Mouse (Mus musculus): ENCODE results near the gene Pnpla8. TPM values are rescaled to one million over a fixed set of nuclear protein-coding genes. Genes with fewer than 3 reads are reported as not detected.
"Not testable (repeated sequence)": the region's sequence is repeated elsewhere in the genome, so short reads cannot be mapped to it uniquely, and the experiment has no call there.

Gene Pnpla8
- total RNA-seq, 4 experiments from 2014 or later = 145 to 156 (median 152) TPM

DNA sequence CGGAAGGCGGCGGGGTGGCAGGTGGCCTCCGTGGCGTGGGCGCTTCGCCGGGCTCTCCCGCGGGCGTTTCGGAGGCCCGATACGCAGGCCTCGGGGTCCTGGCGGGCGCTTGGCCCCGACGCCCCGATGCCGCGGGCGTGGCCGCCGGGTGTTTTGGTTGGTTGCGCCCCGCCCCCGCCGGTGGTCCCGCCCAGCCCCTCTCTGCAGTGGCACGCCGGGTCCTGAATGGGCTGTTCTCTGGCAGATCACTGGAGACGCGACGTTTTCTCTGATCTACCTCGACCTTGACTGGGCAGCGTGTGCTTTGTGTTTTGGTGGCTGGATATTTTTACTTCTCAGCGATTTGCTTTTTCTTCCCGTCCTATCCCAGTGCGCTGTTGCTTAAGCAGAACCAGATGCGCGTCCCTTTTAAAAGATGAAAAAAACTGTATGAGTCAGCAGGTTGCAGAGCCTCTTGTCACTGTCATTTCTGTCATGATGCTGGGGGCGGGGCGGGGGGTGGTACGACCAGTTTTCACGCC is 48.2 kb downstream of the Pnpla8 start:
- peak; percentile 70 for DNase-seq (ENCODE audit: low spot score)

DNA sequence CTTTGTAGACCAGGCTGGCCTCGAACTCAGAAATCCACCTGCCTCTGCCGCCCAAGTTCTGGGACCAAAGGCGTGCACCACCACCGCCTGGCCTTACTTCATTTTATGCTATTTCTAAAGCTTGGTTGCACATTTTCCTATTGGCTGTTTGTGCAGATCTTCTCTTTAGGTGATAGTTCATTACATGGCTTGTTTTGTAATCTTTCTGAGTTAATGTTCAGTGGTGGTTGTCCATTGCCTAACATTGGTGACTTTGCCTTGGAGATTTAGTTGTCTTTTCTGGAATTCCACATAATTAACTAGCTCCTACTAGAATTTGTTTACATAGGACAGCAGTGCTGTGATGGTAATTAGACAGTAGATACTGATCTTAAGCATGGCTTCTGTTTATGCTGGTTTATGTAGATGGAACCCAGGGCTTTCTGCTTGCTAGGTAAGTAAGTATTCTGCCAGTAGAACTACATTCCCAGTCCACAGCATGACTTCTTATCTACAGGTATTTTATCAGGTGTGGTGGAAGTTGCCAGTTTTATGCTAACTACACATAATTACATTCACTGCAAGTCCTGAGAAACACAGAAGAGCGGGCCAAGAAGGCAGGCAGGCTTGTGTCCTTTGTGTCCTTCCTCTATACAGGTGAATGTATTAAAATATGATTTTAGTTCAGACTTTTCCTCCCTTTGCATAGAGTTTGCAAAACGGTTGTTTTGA is 53.1 kb downstream of the Pnpla8 start:
- DNase-seq (ENCODE audit: low spot score) = no peak

DNA sequence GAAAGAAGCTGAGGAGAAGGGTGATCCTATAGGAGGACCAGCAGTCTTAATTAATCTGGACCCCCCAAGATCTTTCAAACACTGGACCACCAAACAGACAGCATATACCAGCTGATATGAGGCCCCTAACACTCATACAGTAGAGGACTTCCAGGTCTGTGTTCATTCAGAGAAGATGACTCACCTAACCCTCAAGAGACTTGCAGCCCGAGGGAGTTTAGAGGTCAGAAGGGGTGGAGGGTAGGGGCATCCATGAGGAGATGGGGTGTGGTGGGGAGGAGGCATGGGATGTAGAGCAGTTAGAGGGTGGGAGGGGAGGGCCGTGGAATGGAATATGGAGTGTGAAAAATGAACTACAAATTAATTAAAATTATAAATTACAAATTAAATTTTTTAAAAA is 59.0 kb downstream of the Pnpla8 start:
- DNase-seq (ENCODE audit: low spot score) = not testable (repeated sequence)

DNA sequence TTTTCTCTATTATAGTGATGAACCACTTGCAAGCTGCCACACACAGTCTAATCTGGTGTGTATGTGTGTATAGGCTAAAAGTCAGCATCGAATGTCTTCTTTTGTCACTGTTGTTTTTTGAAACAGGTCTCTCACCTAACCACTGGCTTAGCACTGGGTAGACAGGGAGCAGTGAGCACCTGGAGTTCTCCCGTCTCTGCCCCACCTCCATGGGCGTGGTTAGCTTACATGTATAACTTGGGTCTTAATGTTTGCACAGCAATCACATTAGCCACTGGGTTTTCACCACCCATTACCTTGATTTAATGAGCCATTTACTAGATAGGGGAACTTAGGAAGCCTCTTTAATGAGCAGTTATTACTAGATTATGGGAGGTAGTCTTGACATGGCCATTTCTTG is 60.4 kb downstream of the Pnpla8 start:
- no peak for DNase-seq (ENCODE audit: low spot score)

DNA sequence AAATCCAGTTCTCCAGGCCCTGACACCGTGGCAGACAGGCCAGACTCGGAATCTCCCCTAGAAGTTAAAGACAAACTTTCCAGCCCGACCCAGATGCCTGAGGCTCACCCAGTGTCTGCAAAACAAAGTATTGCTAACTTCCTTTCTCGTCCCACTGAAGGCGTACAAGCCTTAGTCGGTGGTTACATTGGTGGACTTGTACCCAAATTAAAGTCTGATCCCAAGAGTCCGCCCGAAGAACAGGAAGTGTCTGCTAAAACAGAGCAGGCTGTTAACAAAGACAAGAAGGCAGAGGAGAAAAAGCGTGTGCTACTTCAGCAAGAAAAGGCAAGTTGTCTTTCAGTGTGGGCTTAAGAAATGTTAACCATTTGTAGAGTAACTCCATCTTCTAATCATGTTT is 62.2 kb downstream of the Pnpla8 start:
- peak; percentile 35 for DNase-seq (ENCODE audit: low spot score)

DNA sequence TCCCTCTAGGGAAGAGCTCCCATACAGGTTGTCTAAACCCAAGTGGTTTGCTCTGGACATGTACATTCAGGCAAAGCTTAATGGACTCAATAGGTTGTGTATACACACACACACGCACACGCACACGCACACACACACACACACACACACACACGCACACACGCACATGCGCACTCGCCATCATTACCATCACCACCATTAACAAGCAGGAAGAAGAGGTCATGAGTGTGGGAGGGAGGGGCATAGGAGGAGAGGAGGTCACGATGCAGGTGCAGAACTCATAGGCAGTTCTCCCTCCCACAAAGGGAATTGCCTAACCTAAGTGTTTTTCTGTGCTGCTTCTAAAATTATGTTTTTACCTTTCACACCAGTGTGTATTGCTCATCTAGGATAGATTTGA is 65.8 kb downstream of the Pnpla8 start:
- DNase-seq (ENCODE audit: low spot score) = no peak

DNA sequence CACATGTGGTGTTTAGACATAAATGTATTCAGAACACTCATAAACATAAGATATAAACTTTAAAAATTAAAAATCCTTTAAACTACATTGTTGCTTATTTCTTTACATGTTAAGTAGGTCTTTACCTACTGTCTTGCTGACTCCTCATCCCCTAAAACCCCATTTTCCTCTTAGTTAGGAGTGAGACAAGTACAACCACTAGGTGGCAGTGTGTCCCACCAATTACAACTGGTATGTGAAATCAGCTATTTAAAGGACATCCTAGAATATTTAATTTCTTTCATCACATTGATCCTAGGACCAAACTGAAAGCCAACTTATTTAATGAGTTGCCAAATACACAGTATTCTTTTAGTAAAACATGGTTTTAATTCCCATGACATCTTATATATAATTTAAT is 71.1 kb downstream of the Pnpla8 start:
- DNase-seq (ENCODE audit: low spot score) = peak; percentile 65

DNA sequence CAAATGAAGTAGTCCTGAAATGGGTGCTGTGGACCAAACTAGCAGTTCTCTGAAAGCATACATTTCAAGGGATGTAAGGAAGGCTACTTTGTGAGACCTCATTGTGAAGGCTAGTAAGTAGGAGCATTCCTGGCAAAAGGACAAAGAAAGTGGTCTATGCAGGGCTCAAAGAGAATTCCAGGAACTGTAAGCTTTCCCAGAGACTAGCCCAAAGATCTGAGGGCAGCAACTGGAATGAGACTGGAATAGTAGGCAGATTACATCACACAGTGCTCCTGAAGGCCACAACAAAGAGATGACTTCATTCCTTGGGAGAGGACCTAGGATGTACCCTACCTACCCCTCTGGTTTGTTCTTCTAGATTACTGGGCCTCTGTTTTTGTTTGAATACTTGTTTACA is 79.6 kb downstream of the Pnpla8 start:
- no peak for DNase-seq (ENCODE audit: low spot score)

DNA sequence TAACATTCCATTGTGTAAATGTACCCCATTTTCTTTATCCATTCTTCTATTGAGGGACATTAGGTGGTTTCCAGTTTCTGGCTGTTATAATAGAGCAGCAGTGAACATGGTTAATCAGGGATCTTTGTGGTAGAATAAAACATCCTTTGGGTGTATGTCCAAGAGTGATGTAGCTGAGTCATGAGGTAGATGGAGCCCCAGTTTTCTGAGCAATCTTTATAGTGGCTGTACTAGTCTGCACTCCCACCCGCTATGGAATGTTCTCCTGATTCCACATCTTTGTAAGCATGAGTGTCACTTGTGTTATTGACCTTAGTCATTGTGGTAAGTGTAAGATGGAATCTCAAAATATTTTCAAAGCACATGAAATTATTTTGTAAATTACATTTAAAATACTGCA is 82.8 kb downstream of the Pnpla8 start:
- no peak for DNase-seq (ENCODE audit: low spot score)

DNA sequence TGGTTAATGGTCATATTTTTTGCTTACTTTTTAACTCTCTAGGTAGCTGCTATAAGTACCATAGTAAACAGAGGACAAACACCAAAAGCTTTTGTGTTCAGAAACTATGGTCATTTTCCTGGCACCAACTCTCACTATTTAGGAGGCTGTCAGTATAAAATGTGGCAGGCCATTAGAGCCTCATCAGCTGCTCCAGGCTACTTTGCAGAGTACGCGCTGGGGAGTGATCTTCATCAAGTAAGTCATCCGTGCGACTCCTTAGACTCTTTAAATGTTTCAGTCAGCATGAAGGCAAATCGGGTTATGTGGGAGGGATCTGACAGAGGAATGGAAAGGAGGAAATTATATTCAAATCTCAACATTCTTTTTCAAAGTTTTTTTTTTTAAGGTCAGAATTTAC is 83.7 kb downstream of the Pnpla8 start:
- no peak for DNase-seq (ENCODE audit: low spot score)

DNA sequence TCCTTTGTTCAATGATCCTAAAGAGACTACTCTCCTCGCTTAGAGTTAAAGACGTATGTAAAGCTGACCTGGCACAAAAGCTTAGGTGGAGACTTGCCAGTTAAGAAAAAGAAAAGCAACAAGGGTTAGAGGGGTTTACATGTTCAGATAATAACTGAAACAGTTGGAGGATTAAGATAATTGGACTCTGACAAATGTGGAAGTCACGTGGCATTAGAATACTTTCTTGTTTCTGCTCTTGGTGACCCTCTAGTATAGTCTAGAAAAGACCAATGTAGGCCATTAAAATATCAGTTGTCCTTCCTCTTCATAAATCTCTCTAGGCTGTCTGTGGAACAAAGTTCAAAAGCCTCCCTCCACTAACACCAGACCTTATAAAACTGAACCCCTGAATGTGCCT is 87.1 kb downstream of the Pnpla8 start:
- DNase-seq (ENCODE audit: low spot score) = no peak

DNA sequence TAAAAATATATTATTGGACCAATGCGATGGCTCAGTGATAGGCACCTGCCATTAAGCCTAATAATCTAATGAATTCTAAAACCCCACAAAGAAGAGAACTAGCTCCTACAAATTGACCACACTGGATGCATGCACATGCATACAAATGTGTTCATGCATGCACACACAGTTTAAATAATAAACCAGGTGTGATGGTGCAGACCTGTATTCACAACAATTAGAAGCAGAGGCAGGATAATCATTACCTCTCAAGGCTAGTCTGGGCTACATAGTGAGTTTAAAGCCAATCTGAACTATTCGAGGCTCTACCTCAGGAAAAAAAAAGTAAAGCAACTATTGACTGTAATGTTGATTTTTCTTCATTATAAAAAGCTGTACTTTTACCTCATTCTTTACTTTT is 94.0 kb downstream of the Pnpla8 start:
- DNase-seq (ENCODE audit: low spot score) = no peak

DNA sequence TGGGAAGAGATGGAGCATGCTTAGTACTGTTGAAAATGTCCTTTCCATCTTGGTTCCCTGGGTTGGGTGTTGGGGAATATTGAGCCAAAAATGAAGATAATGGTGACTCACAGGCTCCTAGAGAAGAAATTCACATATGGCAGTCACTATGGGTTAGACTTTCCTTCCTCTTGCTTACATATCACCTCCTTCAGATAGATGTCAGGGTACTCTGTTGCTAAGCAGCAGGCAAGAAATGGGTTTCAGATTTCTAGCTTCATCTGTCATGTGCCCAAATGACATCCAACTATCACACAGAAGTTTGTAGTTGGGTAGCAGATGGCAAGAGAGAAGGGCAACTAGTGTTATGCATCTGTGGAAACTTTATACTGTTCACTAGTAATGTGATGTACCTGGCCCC is 103.9 kb downstream of the Pnpla8 start:
- no peak for DNase-seq (ENCODE audit: low spot score)

DNA sequence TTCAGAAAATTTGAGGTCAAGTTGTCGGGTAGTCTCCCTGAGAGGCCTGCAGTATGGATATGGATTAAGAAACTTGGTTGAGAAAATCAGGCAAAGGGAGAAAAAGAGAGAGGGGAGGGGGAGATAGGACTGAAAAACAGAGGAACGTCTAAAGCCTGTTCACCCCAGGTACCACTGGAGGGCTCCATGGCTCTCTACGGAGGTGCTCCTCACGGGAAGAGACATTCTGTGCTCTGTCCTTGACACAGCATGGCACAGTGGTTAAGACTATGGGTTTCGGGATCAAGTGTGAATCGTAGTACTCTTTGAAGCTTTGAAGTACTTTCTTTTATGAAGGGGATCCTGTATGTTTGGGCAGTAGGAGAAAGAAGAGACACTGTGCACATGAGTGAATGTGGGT is 106.3 kb downstream of the Pnpla8 start:
- DNase-seq (ENCODE audit: low spot score) = no peak

DNA sequence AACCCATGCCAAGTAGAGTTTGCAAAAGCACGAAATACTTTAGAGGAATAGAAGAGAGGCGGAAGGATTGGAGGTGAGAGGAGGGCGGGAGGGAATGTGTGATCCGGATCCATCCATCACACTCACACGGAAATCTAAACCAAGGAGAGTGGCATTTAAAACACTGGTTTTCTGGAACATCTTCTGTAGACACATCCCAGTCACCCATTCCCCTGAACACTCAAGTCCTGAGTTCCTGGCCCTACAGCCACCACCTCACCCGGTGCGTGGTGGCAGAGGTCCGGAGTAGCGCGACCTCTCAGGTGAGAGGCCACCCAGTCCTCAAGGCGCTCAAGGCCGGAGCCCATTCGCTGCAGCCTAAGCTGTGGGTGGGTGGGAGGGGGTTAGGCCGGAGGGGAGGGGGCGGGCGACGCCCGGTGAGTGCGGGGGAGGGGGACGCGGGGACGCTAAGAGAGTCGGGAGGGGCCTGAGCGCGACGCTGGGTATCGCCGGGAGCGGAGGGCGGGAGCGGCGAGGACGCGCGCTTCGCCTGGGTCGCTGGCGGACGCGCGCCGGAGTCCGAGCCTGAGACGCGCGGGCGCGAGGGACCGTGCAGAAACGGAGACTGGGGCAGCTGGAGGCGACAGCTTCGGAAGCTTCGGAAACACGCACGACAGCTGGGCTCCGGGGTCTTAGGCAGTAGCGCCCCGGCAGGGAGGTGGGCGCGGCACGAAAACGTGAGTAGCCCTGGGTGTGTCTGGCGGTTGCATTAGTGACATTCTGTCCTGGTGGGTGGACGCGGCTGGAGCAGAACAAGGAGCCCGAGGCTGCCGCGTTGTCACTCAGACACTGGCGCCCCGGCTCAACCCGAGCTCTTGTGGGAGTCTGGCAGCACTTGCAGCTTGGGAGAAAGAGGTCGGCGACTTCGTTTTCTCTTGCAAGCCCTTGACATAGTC is 107.5 kb downstream of the Pnpla8 start, which contains the start of gene Nrcam:
TSS of gene Nrcam (plus strand) at position 505 of the 935 bp plus-strand sequence.
- DNase-seq (ENCODE audit: low spot score) = no peak

DNA sequence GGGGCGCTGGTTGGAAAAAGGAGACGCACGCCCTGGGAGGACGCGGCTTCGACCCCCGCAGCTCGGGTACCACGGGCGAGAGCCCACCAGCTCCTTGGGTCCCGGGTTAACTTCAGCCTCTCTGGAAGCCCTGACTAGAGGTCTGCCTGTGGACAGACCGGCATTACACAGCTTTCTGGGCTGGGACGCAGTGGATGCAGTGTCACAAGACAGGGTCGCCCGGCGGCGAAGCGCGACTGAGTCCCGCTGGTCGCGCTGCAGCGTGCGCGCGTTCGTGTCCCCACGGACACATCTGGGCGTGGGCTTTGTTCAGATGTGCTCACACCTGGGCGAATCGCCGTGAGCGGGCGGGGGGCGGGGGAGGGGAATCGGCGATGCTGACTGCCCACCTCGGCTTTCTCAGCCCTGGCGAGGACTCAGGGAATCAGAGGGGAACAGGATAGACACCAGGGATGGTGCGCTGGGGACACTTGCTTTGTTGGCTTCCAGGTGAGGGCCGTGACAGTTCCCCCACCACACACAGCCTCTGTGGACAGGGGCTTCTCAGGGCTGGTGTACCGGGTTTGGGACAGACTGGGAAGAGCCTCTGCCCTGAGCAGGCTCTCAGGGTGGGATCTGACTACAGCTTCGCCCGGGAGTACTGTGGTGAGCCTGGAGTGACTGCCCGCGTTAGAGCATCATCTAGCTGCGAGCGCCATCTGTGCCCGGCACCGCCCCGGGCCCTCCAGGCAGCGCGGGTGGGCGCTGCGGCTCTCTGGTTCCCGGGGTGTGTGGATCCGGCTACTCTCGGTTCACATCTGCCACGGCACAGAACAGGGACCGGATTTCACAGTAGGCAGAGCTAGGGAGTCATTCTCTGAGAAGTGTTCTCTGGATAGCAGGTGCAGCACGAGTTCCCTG is 108.4 kb downstream of the Pnpla8 start:
- DNase-seq (ENCODE audit: low spot score) = no peak

DNA sequence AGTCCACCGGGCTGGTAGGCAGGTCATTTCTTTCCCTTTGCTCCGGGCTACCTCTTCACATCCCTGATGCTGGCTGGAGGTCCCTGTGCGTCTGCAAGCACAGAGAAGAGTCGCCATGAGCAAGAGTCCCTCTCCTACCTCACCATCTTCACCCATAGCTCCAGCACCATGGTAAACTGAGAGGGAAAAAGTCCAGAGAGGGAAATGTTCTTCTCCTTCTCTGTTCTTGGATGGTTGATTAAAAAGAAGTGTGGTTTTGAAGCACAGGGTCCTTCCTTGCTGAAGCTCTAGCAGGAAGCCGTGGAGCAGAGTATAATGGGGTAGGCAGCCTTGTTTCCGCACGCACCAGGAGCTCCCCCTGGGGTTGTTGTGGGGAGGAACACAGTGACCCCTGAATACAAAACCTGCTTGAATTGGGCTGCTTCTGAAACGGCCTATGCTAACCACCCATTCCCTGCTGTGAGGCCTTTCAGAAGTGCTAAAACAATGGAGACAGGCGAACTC is 109.1 kb downstream of the Pnpla8 start:
- no peak for DNase-seq (ENCODE audit: low spot score)

DNA sequence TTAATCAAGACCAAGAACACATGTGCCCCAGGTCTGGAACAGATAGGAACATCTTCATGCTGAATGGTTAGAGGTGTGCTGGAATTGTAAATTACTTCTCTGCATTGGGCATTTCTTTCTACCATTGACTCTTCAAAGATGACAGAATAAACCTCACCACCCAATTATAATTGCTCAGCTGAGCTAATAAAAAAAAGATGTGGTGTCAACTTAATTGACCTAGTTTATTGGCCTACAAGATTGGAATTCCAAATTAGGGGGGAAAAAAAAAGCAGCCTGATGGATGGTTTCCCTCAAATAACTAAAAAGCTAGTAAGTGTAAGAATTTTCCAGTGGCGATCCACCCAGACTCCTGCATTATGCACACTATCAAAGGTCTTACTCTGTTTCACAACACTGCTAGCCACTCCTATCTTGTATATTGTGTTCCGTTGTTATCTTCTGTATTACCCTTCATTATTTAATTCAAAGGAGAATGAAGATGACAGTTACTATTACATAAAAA is 116.0 kb downstream of the Pnpla8 start:
- no peak for DNase-seq (ENCODE audit: low spot score)

DNA sequence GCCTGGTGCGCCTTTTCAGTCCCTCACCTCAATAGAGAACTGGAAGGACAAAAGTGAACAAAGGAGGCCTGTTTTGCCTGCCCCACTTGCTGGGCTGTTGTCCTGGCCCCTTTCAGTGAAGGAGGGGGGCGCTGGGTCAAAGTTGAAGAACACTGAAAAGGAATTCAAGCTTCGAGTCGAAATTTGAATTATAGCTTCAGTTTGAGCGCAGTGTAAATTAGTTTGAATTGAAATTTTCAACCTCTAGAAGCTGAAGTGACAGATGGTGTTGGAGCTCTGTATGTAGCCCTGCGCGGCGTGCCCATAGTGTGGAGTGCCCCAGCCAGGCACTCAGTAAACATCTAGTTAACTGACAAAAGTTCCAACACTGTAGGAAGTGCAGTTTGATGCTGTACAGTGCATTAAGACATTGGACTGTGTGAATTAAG is 117.0 kb downstream of the Pnpla8 start:
- no peak for DNase-seq (ENCODE audit: low spot score)

DNA sequence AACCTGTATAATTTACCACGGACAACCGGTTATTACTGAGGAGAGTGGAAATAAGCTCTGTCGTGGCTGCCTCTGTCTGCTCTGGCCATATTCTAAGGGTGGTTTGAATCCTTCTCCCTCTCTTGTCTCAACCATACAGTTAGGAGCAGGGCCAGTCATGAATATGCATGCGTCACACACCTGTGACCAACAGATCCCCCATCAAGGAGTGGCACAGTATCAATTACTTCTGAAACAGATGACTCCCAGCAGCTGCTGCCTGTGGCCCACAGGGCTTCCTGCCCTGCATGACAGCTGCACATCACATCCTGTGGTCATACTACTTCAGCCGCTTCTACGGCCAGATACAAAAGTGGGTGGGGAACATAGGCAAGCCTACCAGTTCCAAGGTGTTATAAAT is 122.9 kb downstream of the Pnpla8 start:
- DNase-seq (ENCODE audit: low spot score) = no peak

DNA sequence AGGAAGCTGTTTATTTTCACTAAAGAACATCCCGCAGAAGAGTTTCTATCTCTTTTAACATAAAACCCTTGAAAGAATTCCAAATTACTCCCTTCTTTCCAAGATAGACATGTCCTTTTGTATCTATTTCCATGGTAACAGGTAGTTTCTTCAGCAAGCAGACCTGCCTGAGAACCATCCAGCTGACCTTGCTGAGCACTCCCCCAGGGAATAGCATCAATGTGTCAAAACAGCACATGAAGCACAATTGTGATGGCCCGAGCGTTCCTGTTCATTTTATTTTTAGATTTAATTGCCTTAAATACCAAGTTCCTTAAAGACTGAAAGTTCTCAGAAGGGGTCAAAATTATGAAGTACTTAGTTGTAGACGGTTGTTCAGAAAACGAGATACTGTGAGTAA is 124.1 kb downstream of the Pnpla8 start:
- DNase-seq (ENCODE audit: low spot score) = no peak
